Mouse (Mus musculus): ENCODE measurements around the gene Upk3b.

- TF ChIP-seq POLR2A (IDR thresholded peaks at IDR 0.05; ENCODE audit: insufficient read depth, low read length) (no peak), CTCF (IDR thresholded peaks at IDR 0.05; ENCODE audit: low read depth, low read length) (peak; percentile 93), EP300 (IDR thresholded peaks at IDR 0.05; ENCODE audit: insufficient read depth, low read depth, low read length) (peak; percentile 37; the same call in 1 of the 2 replicates)
Measured at GRCm38 (mm10) chr5:136088821-136089575, 50.7 kb downstream of the Upk3b start.
